In the genomic region with DNA sequence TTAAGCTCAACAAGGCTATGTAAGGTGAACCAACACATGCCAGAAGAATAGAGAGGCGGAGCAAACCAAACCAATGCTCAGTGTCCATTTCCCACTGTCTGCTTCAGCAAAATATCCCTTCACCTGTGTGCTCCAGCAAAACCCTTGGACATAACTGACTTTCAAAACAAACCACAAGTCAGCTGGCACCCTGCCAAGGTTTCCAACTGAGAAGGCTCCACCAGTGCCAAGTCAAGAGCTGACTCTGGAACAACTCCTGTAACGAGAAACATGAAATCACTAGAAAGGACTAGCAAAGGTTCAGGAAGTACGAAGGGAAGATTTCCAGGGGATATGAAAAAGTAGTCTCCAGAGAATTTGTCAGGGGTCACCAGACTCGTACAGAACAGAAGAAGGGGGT, we compare ENCODE assay signal across 9 mouse cellular contexts. TPM values are rescaled to one million over a fixed set of nuclear protein-coding genes. Genes with fewer than 3 reads are reported as not detected.
DNase-seq lines count a peak whose midpoint lies in the region; ATAC-seq and TF ChIP-seq lines count a peak whose summit lies in the region.
"Had no signal": no experiment of that assay in that cellular context is flagged by ENCODE, and none has a peak within 500 bp of the region (broad histone marks: within the 10 kb centered on the region; RNA-seq: fewer than 3 reads in every experiment).

No protein-coding gene starts in this region.

- no peak overlapping the region for H3K4me3 ChIP-seq in hindbrain, postnatal 0 days (ENCODE audit: low read length)
- no peak overlapping the region for H3K4me3 ChIP-seq in hindbrain, embryonic 16.5 days (ENCODE audit: low read length)

- no peak overlapping the region for H3K4me2 ChIP-seq in hindbrain, postnatal 0 days (ENCODE audit: low read depth, low read length)
- H3K4me2 ChIP-seq in hindbrain, embryonic 16.5 days (ENCODE audit: low read length) = no peak overlapping the region

- no peak for ATAC-seq in hindbrain, postnatal 0 days
- ATAC-seq in hindbrain, embryonic 16.5 days = no peak

- 44% methylated on average over 4 of the region's 4 CpGs for WGBS in hindbrain, postnatal 0 days
- 48% methylated on average over 4 of the region's 4 CpGs for WGBS in hindbrain, embryonic 16.5 days

- H3K27ac ChIP-seq in hindbrain, postnatal 0 days = no peak overlapping the region
- H3K27ac ChIP-seq in hindbrain, embryonic 16.5 days (ENCODE audit: low read depth, low read length) = no peak overlapping the region

- no peak overlapping the region for H3K9ac ChIP-seq in hindbrain, postnatal 0 days (replicated peaks; ENCODE audit: low read length)
- no peak overlapping the region for H3K9ac ChIP-seq in hindbrain, embryonic 16.5 days (ENCODE audit: low read depth, low read length)

- H3K4me1 ChIP-seq in hindbrain, postnatal 0 days (ENCODE audit: insufficient read depth, low read length) = no peaks in the 10 kb centered on the region
- no peaks in the 10 kb centered on the region for H3K4me1 ChIP-seq in hindbrain, embryonic 16.5 days (ENCODE audit: control insufficient read depth, insufficient read depth, low read depth, low read length)

- no peaks in the 10 kb centered on the region for H3K27me3 ChIP-seq in hindbrain, postnatal 0 days (ENCODE audit: insufficient read depth, low read length)
- H3K27me3 ChIP-seq in hindbrain, embryonic 16.5 days (replicated peaks; ENCODE audit: control insufficient read depth, insufficient read depth, low read length) = no peaks in the 10 kb centered on the region

- H3K9me3 ChIP-seq in hindbrain, postnatal 0 days (ENCODE audit: low read length) = no peaks in the 10 kb centered on the region
- H3K9me3 ChIP-seq in hindbrain, embryonic 16.5 days (ENCODE audit: control insufficient read depth, low read length) = no peaks in the 10 kb centered on the region

- TF ChIP-seq CTCF in hindbrain, postnatal 0 days (IDR thresholded peaks at IDR 0.05; ENCODE audit: low read depth) = no peak

- no peaks in the 10 kb centered on the region for H3K36me3 ChIP-seq in hindbrain, postnatal 0 days (ENCODE audit: insufficient read depth, low read length)
- H3K36me3 ChIP-seq in hindbrain, embryonic 16.5 days (ENCODE audit: control insufficient read depth, insufficient read depth, low read length) = no peaks in the 10 kb centered on the region

- peak; percentile 56 for DNase-seq in hindbrain, postnatal 0 days (ENCODE audit: low spot score)
- DNase-seq in R1 (ENCODE audit: low read depth, low spot score) = peak; percentile 73
- peak; percentile 27 to 73 for DNase-seq in cerebellum, postnatal 4 days (ENCODE audit: low spot score in 2 of 2)
- peak; percentile 87 for DNase-seq in heart, postnatal 4 days
- DNase-seq in ovary, adult 18-20 months (ENCODE audit: low spot score) = peak; percentile 59
- no peak for DNase-seq in thymus, postnatal 25 days
- DNase-seq in layer of hippocampus, adult 9-10 months (ENCODE audit: low spot score) = no peak

RNA-seq across cellular contexts. Expression of gene Plscr2, which starts 4.5 kb away (rescaled TPM):
- 0.43 and 1.5 TPM in 2 replicates for total RNA-seq in hindbrain, postnatal 0 days (2014; rRNA removed)
- 2.1 and 2.3 TPM in 2 replicates for polyA plus RNA-seq in hindbrain, postnatal 0 days (2015; fragmentation: Nextera tagmentation; extraction: Ambion mirVana)
- polyA plus RNA-seq in hindbrain, embryonic 16.5 days (2015; fragmentation: Nextera tagmentation; extraction: Ambion mirVana) = 0.78 and 0.86 TPM in 2 replicates
- total RNA-seq in heart, postnatal 4 days (2021) = 10 to 100 TPM; 16.5 to 18.3 TPM
- polyA plus RNA-seq: macrophage had no signal

RNA-seq across cellular contexts. Expression of gene Plscr1, which starts 21.4 kb away (rescaled TPM):
- 3.9 and 6.5 TPM in 2 replicates for total RNA-seq in hindbrain, postnatal 0 days (2014; rRNA removed)
- 12.2 and 14.5 TPM in 2 replicates for polyA plus RNA-seq in hindbrain, postnatal 0 days (2015; fragmentation: Nextera tagmentation; extraction: Ambion mirVana)
- 9.3 and 10.4 TPM in 2 replicates for polyA plus RNA-seq in hindbrain, embryonic 16.5 days (2015; fragmentation: Nextera tagmentation; extraction: Ambion mirVana)
- 10 to 100 TPM; 15.2 TPM for total RNA-seq in heart, postnatal 4 days (2021)

RNA-seq across cellular contexts. Expression of gene 1700057G04Rik, which starts 38.2 kb away (rescaled TPM):
- not detected in 2 replicates for total RNA-seq in hindbrain, postnatal 0 days (2014; rRNA removed)
- polyA plus RNA-seq in hindbrain, postnatal 0 days (2015; fragmentation: Nextera tagmentation; extraction: Ambion mirVana) = not detected in 2 replicates
- not detected in 2 replicates for polyA plus RNA-seq in hindbrain, embryonic 16.5 days (2015; fragmentation: Nextera tagmentation; extraction: Ambion mirVana)
- total RNA-seq in heart, postnatal 4 days (2021) = not detected
- polyA plus RNA-seq: macrophage had no signal

Comparison
In these comparisons a context has a peak if more than half of its experiments do, and no peak if none do; other contexts are left out.
1. DNase-seq: peak in hindbrain, postnatal 0 days (single experiment), R1 (single experiment), cerebellum, postnatal 4 days (2 of 2), heart, postnatal 4 days (single experiment) and ovary, adult 18-20 months (single experiment); none in thymus, postnatal 25 days (single experiment) and layer of hippocampus, adult 9-10 months (single experiment).